Mouse (Mus musculus) thymus, adult 2 months (tissue): ENCODE measurements around the gene Slc51a.

ENCODE experiments used
- CTCF ChIP-seq: fragments of 200-500 bp; IDR thresholded peaks from 2 replicates; pipeline ENCODE4 v1.5.1; 2012; ENCODE audit warnings: mild to moderate bottlenecking, control low read depth, low read length, moderate library complexity, borderline replicate concordance; ENCODE audit not compliant: control insufficient read depth, poor library complexity, insufficient read depth; ENCODE audit errors: extremely low read depth
- POLR2A ChIP-seq: fragments of 200-500 bp; IDR thresholded peaks from 2 replicates; pipeline ENCODE4 v1.6.1; 2012; ENCODE audit warnings: mild to moderate bottlenecking, low read length, control low read depth, moderate library complexity; ENCODE audit not compliant: control insufficient read depth, poor library complexity, insufficient read depth; ENCODE audit errors: extremely low read depth

DNA sequence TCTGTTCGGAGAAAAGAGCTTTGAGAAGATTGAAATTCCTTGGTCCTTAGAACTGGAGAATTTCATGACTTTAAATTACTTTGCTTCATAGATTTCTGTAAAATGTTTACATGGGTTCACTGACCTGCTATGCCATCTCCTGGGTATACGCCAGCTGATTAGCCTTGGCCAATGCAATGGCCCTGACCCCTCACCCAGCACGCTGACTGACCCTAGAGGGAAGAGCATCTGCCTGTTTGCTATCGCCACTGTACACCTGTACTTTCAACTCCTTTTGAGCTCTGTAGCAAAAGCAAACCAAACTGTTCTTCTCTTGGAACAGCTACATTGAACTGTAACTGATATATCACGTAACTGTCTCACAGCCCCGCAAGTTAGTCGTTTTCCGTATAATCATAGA is 34.6 kb downstream of the Slc51a start:
- TF ChIP-seq CTCF (no peak), POLR2A (no peak)
